Mouse (Mus musculus): ENCODE measurements around the gene Smim8.

DNA sequence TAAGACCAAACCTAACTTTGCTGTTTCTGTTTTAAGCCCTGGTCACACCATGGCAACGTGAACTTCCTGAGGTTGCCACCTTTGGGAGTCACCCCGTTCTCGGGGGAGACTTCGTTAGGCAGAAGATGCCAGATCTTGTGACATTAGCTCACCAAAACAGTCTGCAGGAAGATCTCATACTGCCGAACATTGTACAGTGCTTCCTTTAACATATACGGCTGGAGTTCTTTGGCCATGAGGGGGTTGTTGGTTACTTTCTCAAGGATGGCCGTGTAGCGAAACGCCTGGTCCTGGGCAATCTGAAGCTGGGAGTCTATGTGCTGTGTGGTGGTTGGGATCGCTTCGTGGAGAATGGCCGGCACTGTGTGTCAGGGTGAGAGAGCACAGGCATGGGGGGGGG, 58.8 kb downstream of the Smim8 start:
- TF ChIP-seq ZC3H11A (IDR thresholded peaks at IDR 0.05; ENCODE audit: borderline replicate concordance, low read depth, low read length): no peak
- TF ChIP-seq ZNF384 (IDR thresholded peaks at IDR 0.05; ENCODE audit: low read depth, low read length): no peak
- no peak for TF ChIP-seq HCFC1 (IDR thresholded peaks at IDR 0.05; ENCODE audit: borderline replicate concordance, insufficient read depth, low read length)
- no peak for TF ChIP-seq CHD2 (IDR thresholded peaks at IDR 0.05; ENCODE audit: low read depth, low read length)
- no peak for TF ChIP-seq MAFK (IDR thresholded peaks at IDR 0.05; ENCODE audit: insufficient read depth, low read depth, low read length)
